Mouse (Mus musculus): ENCODE results near the gene Mgea5.

Gene Mgea5

GRCm38 (mm10) chr19:45731658-45732057 lies 52.0 kb downstream of the Mgea5 start:
- DNase-seq (ENCODE audit: low spot score in 2 of 2) = no peak

GRCm38 (mm10) chr19:45730042-45730441 lies 53.6 kb downstream of the Mgea5 start:
- no peak for DNase-seq (ENCODE audit: low spot score in 2 of 2)

- no peak for DNase-seq (ENCODE audit: low spot score in 2 of 2)
Observed at GRCm38 (mm10) chr19:45727231-45727630, 56.4 kb downstream of the Mgea5 start.

GRCm38 (mm10) chr19:45725677-45726277 lies 57.9 kb downstream of the Mgea5 start:
- DNase-seq (ENCODE audit: low spot score in 2 of 2) = no peak

- no peak for DNase-seq (ENCODE audit: low spot score in 2 of 2)
Observed at GRCm38 (mm10) chr19:45722188-45722587, 61.4 kb downstream of the Mgea5 start.

GRCm38 (mm10) chr19:45718286-45718685 lies 65.4 kb downstream of the Mgea5 start:
- DNase-seq (ENCODE audit: low spot score in 2 of 2) = no peak

- DNase-seq (ENCODE audit: low spot score in 2 of 2) = no peak
Observed at GRCm38 (mm10) chr19:45717493-45718220, 66.0 kb downstream of the Mgea5 start.

- DNase-seq (ENCODE audit: low spot score in 2 of 2) = no peak
Observed at GRCm38 (mm10) chr19:45708704-45709103, 74.9 kb downstream of the Mgea5 start.
